Mouse (Mus musculus) limb, embryonic 14.5 days (tissue): Measurements from ENCODE around the gene Clpb. TPM values are rescaled to one million over a fixed set of nuclear protein-coding genes. Genes with fewer than 3 reads are reported as not detected.
A peak's percentile ranks its signal among the peaks of the same experiment; 100 is the strongest.

Experiments
- ATAC-seq: fragments of 200-750 bp; cut with Nextera tagmentation; 2 replicates; pipeline ENCODE4 v1.8.0; 2017; ENCODE audit warnings: low read depth, moderate number of reproducible peaks, moderate TSS enrichment; ENCODE audit not compliant: low FRiP score
- DNase-seq: peaks from one replicate; pipeline ENCODE4 v3.0.0-alpha.2; 2015; ENCODE audit warnings: low spot score
- H3K27ac ChIP-seq: fragments of 300-500 bp; sonication (generic); replicated peaks from 2 replicates; pipeline ENCODE4 v1.5.1; 2014; ENCODE audit warnings: low read depth, mild to moderate bottlenecking, low read length, moderate library complexity, mixed read lengths
- H3K27me3 ChIP-seq: fragments of 300-500 bp; sonication (generic); 2 replicates; pipeline ENCODE4 v1.6.1; 2014; ENCODE audit warnings: low read length, mixed read lengths; ENCODE audit not compliant: control insufficient read depth, insufficient read depth
- H3K36me3 ChIP-seq: fragments of 300-500 bp; sonication (generic); 2 replicates; pipeline ENCODE4 v1.6.1; 2014; ENCODE audit warnings: mild to moderate bottlenecking, low read length, moderate library complexity, mixed read lengths; ENCODE audit not compliant: control insufficient read depth, insufficient read depth
- H3K4me1 ChIP-seq: fragments of 300-500 bp; sonication (generic); 2 replicates; pipeline ENCODE4 v1.6.1; 2014; ENCODE audit warnings: antibody characterized with exemption, low read length, mixed read lengths; ENCODE audit not compliant: control insufficient read depth, insufficient read depth
- H3K4me2 ChIP-seq: fragments of 300-500 bp; sonication (generic); replicated peaks from 2 replicates; pipeline ENCODE4 v1.6.1; 2014; ENCODE audit warnings: low read depth, mild to moderate bottlenecking, low read length, moderate library complexity; ENCODE audit not compliant: severe bottlenecking
- H3K4me3 ChIP-seq: fragments of 300-500 bp; sonication (generic); replicated peaks from 2 replicates; pipeline ENCODE4 v1.5.1; 2014; ENCODE audit warnings: low read length
- H3K9ac ChIP-seq: fragments of 300-500 bp; sonication (generic); 2 replicates; pipeline ENCODE4 v1.6.1; 2014; ENCODE audit warnings: mild to moderate bottlenecking, low read depth, low read length, moderate library complexity; ENCODE audit not compliant: severe bottlenecking
- H3K9me3 ChIP-seq: fragments of 300-500 bp; sonication (generic); 2 replicates; pipeline ENCODE4 v1.6.1; 2016; ENCODE audit warnings: low read length; ENCODE audit not compliant: control insufficient read depth
- POLR2A ChIP-seq: fragments of 200-500 bp; IDR thresholded peaks from 2 replicates; pipeline ENCODE4 v1.8.0; 2012; ENCODE audit warnings: inconsistent platforms, mild to moderate bottlenecking, moderate library complexity, borderline replicate concordance; ENCODE audit not compliant: insufficient read depth, insufficient read length; ENCODE audit errors: extremely low read depth
- WGBS: fragments of 180-500 bp; shearing (Covaris S2); extraction: QIAGEN DNeasy Blood & Tissue Kit; methylation state at CpG from one replicate; pipeline ENCODE4 v1.1.7; 2014; 5-methylcytosine and 5-hydroxymethylcytosine counted together
- polyA plus RNA-seq, 2 experiments: library from polyadenylated mRNA; depleted of rRNA in 1 of 2; stranded (reverse) in 1 of 2; unstranded in 1 of 2; fragments of >200 nt; fragmentation: Nextera tagmentation in 1 of 2; extraction: Ambion mirVana in 1 of 2; gene quantifications; 2 replicates each; pipeline versions ENCODE4 v1.2.1 to v1.2.3; 2012 to 2014

Clpb gene
- polyA plus RNA-seq, 2 experiments = 27.6 to 41.7 TPM

DNA sequence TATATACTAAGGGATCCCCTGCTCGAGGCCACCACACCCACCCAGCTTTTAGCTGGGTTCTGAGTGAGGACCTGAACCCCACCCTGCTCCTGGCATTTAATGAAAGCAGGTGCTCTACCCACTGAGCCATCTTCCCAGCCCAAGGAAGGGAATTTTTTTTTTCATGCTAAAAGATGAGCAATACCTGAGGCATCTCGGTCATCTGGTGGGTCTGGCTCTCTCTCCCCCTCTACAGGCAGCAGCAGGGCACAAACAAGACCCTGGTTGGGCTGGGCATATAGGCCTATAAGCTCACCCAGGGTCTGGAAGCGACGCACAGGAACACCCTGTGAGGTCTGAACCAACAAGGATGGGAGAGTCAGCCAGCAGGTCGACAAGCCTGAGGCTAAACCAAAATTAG is 169.9 kb downstream of the Clpb start:
- Histone ChIP-seq H3K36me3 (peaks cover 59% of the 10 kb centered on the region), H3K27me3 (no peaks in the 10 kb centered on the region), H3K4me2 (no peak overlapping the region), H3K4me1 (peaks cover 22% of the 10 kb centered on the region), H3K9ac (no peak overlapping the region), H3K9me3 (no peaks in the 10 kb centered on the region), H3K4me3 (no peak overlapping the region), H3K27ac (no peak overlapping the region)
- ATAC-seq (no peak), DNase-seq (no peak)
- no peak for TF ChIP-seq POLR2A
- WGBS = 73% methylated on average over 5 of the region's 5 CpGs

GRCm38 (mm10) chr7:101833916-101834584 is 170.6 kb downstream of the Clpb start:
- Histone ChIP-seq H3K4me2 (peak overlapping the region; percentile 82; the same call in 1 of the 2 replicates), H3K27me3 (no peaks in the 10 kb centered on the region), H3K4me1 (peaks cover 29% of the 10 kb centered on the region), H3K9me3 (no peaks in the 10 kb centered on the region), H3K9ac (no peak overlapping the region), H3K4me3 (peak overlapping the region; percentile 74; the same call in 1 of the 2 replicates), H3K36me3 (peaks cover 52% of the 10 kb centered on the region), H3K27ac (no peak overlapping the region)
- 58% methylated on average over 3 of the region's 3 CpGs for WGBS
- TF ChIP-seq POLR2A = no peak
- peak; percentile 44 for DNase-seq
- 0 out of 2 replicates have a peak, but pooled peaks have one; percentile 2 for ATAC-seq

- H3K27me3 ChIP-seq = no peaks in the 10 kb centered on the region
- TF ChIP-seq POLR2A = no peak
- H3K4me3 ChIP-seq = peak overlapping the region; percentile 74
- DNase-seq (no peak), ATAC-seq (no peak)
- peak overlapping the region; percentile 55; the same call in 1 of the 2 replicates for H3K27ac ChIP-seq
- peak overlapping the region; percentile 41; the same call in 1 of the 2 replicates for H3K9ac ChIP-seq
- peaks cover 29% of the 10 kb centered on the region for H3K4me1 ChIP-seq
- no peaks in the 10 kb centered on the region for H3K9me3 ChIP-seq
- peaks cover 44% of the 10 kb centered on the region for H3K36me3 ChIP-seq
- WGBS = 33% methylated on average over 3 of the region's 3 CpGs
- peak overlapping the region; percentile 82 for H3K4me2 ChIP-seq
Measured at GRCm38 (mm10) chr7:101834903-101835302, 171.5 kb downstream of the Clpb start.

- H3K36me3 ChIP-seq = peaks cover 37% of the 10 kb centered on the region
- TF ChIP-seq POLR2A = no peak
- ATAC-seq = no peak
Measured at GRCm38 (mm10) chr7:101835457-101836109, 172.2 kb downstream of the Clpb start.

DNA sequence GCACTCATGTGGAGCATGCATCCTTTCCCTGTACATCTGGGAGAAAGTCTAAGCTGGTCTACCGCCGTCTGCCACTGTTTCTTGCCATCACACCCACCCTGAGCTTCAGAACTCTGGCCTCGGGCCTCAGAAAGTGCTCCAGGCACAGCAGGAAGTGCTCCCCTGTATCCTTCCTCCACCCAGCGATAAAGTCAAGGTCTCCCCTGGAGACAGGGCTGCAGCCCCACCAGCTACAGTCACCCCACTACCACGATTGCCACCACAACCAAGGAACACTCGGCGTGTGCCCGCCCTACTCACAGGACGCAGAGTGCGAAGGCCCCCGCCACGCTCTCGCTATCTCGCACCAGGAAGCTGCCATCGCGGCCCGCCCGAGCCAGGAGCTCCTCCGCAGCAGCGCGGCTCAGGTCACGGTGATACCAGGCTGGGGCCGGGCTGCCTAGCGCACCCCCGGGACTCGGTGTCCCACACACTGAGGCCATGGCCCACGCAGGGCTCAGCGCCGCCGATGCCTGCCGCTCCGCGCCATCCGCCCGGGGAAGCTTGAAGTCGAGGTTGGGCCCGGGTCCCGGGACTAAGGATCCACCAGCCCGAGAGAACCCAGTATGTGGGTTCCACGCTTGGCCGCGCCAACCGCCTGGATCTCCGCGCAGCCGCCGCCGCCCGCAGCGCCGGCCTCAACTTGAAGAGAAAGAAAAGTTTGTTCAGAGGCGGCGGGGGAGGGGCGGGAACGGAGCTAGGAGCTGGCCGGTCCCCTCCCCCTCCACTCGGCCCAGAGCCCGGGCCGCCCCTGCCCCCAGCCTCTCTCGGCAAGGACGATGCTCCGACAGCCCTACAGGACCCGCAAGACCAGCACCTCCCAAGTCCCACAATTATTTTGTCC is 173.1 kb downstream of the Clpb start:
- Histone ChIP-seq H3K4me2 (peak overlapping the region; percentile 82), H3K27ac (peak overlapping the region; percentile 96), H3K9ac (peak overlapping the region; percentile 95), H3K9me3 (no peaks in the 10 kb centered on the region), H3K4me3 (peak overlapping the region; percentile 74), H3K36me3 (peaks cover 27% of the 10 kb centered on the region), H3K4me1 (peaks cover 29% of the 10 kb centered on the region), H3K27me3 (no peaks in the 10 kb centered on the region)
- DNase-seq = peak; percentile 83
- peak; percentile 53 for ATAC-seq
- TF ChIP-seq POLR2A = peak; percentile 20; the same call in 1 of the 2 replicates
- WGBS = under 1% methylated on average over 48 of the region's 63 CpGs

More at GRCm38 (mm10) chr7:101835457-101836109, 172.2 kb downstream of the Clpb start:
- Histone ChIP-seq H3K9me3 (no peaks in the 10 kb centered on the region), H3K9ac (peak overlapping the region; percentile 95), H3K4me2 (peak overlapping the region; percentile 82), H3K27me3 (no peaks in the 10 kb centered on the region), H3K27ac (peak overlapping the region; percentile 96), H3K4me1 (peaks cover 29% of the 10 kb centered on the region), H3K4me3 (peak overlapping the region; percentile 74)
- no peak for DNase-seq
- 43% methylated on average over 5 of the region's 5 CpGs for WGBS
